In the genomic region with DNA sequence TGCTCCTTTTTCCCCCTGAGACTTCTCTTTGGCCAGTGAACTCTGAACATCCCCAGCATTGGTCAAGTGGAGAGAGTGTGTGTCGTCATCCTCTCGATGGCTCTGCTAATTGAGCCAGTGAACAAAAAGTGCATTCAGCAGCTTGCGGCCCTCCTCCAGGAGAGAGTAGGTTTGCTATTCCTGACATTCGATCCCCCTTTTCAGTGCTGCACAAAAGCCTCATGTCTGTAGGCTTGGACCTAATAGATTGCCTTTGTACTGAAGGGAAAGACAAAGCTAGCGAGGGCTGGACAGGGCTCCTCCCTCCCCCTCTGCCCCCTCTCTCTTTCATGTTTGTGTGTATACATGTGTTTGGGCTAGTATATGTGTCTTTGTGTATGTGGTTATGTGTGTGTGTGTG, we compare ENCODE assay signal across 12 mouse cellular contexts.
DNase-seq lines count a peak whose midpoint lies in the region; ATAC-seq and TF ChIP-seq lines count a peak whose summit lies in the region.
"Had no signal": no experiment of that assay in that cellular context is flagged by ENCODE, and none has a peak within 500 bp of the region (broad histone marks: within the 10 kb centered on the region; RNA-seq: fewer than 3 reads in every experiment).

No protein-coding gene starts in this region.

- H3K9me3 ChIP-seq in hindbrain, embryonic 10.5 days = no peaks in the 10 kb centered on the region
- no peaks in the 10 kb centered on the region for H3K9me3 ChIP-seq in hindbrain, embryonic 14.5 days (ENCODE audit: control insufficient read depth, low read length)
- no peaks in the 10 kb centered on the region for H3K9me3 ChIP-seq in forebrain, embryonic 14.5 days (replicated peaks; ENCODE audit: control insufficient read depth, low read length)
- H3K9me3 ChIP-seq in limb, embryonic 12.5 days = no peaks in the 10 kb centered on the region
- H3K9me3 ChIP-seq: heart, embryonic 10.5 days; liver, embryonic 12.5 days had no signal

- DNase-seq in hindbrain, embryonic 10.5 days (ENCODE audit: low spot score) = peak; percentile 70
- no peak for DNase-seq in hindbrain, embryonic 14.5 days (ENCODE audit: low spot score)
- DNase-seq in brain, embryonic 14.5 days (ENCODE audit: low read depth) = peak; percentile 82
- DNase-seq in forebrain, embryonic 14.5 days (ENCODE audit: low spot score) = peak; percentile 64
- DNase-seq in layer of hippocampus, adult 9-11 months = no peak
- no peak for DNase-seq in urinary bladder, postnatal 25 days (ENCODE audit: low spot score)

- H3K27me3 ChIP-seq in hindbrain, embryonic 10.5 days (ENCODE audit: insufficient read depth, poor library complexity, severe bottlenecking) = peaks cover 26% of the 10 kb centered on the region
- no peaks in the 10 kb centered on the region for H3K27me3 ChIP-seq in hindbrain, embryonic 14.5 days (ENCODE audit: control insufficient read depth, insufficient read depth, low read length)
- peaks cover 11% of the 10 kb centered on the region; the same call in 1 of the 2 replicates for H3K27me3 ChIP-seq in forebrain, embryonic 14.5 days (replicated peaks; ENCODE audit: control insufficient read depth, insufficient read depth, low read length)
- H3K27me3 ChIP-seq in limb, embryonic 12.5 days = no peaks in the 10 kb centered on the region
- H3K27me3 ChIP-seq: liver, embryonic 12.5 days had no signal

- no peak overlapping the region for H3K4me2 ChIP-seq in hindbrain, embryonic 14.5 days (replicated peaks)
- H3K4me2 ChIP-seq in forebrain, embryonic 14.5 days (ENCODE audit: low read length) = 0 out of 2 replicates have a peak overlapping the region, but pooled peaks have one; percentile 14
- H3K4me2 ChIP-seq in limb, embryonic 12.5 days = no peak overlapping the region
- H3K4me2 ChIP-seq: liver, embryonic 12.5 days had no signal

- ATAC-seq in hindbrain, embryonic 14.5 days (ENCODE audit: low FRiP score) = no peak; the same call in 1 of the 2 replicates
- peak; percentile 47 for ATAC-seq in forebrain, embryonic 14.5 days
- 0 out of 2 replicates have a peak, but pooled peaks have one; percentile 11 for ATAC-seq in limb, embryonic 12.5 days (ENCODE audit: insufficient number of reproducible peaks, insufficient read depth, low FRiP score, low TSS enrichment, low read depth)
- no peak for ATAC-seq in megakaryocyte, adult 5-6 weeks (ENCODE audit: poor library complexity, severe bottlenecking)
- ATAC-seq: inflammation-experienced regulatory T-cells, adult 6 months; liver, embryonic 12.5 days had no signal

- peaks cover 99% of the 10 kb centered on the region for H3K4me1 ChIP-seq in hindbrain, embryonic 10.5 days (replicated peaks)
- peaks cover 52% of the 10 kb centered on the region for H3K4me1 ChIP-seq in hindbrain, embryonic 14.5 days (replicated peaks; ENCODE audit: control insufficient read depth, insufficient read depth, low read length)
- H3K4me1 ChIP-seq in forebrain, embryonic 14.5 days (ENCODE audit: control insufficient read depth, insufficient read depth, low read length) = peaks cover 14% of the 10 kb centered on the region
- H3K4me1 ChIP-seq in limb, embryonic 12.5 days (replicated peaks) = peaks cover 59% of the 10 kb centered on the region

- peak overlapping the region; percentile 81 for H3K27ac ChIP-seq in hindbrain, embryonic 10.5 days
- no peak overlapping the region for H3K27ac ChIP-seq in hindbrain, embryonic 14.5 days
- no peak overlapping the region for H3K27ac ChIP-seq in forebrain, embryonic 14.5 days (ENCODE audit: low read depth, low read length)
- peak overlapping the region; percentile 64 for H3K27ac ChIP-seq in limb, embryonic 12.5 days
- H3K27ac ChIP-seq: heart, embryonic 10.5 days; liver, embryonic 12.5 days; macrophage had no signal

- no peak for TF ChIP-seq POLR2A in brain, embryonic 14.5 days (IDR thresholded peaks at IDR 0.05; ENCODE audit: borderline replicate concordance, extremely low read depth, insufficient read depth, insufficient read length, poor library complexity, severe bottlenecking)

- no peak for TF ChIP-seq CTCF in brain, embryonic 14.5 days (IDR thresholded peaks at IDR 0.05; ENCODE audit: borderline replicate concordance, extremely low read depth, insufficient read depth, insufficient read length)

- H3K36me3 ChIP-seq in hindbrain, embryonic 10.5 days = no peaks in the 10 kb centered on the region
- H3K36me3 ChIP-seq in hindbrain, embryonic 14.5 days (replicated peaks; ENCODE audit: control insufficient read depth, insufficient read depth) = no peaks in the 10 kb centered on the region
- no peaks in the 10 kb centered on the region for H3K36me3 ChIP-seq in forebrain, embryonic 14.5 days (ENCODE audit: control insufficient read depth, insufficient read depth, low read length)
- H3K36me3 ChIP-seq in limb, embryonic 12.5 days = no peaks in the 10 kb centered on the region
- H3K36me3 ChIP-seq: heart, embryonic 10.5 days; liver, embryonic 12.5 days had no signal

- H3K9ac ChIP-seq in hindbrain, embryonic 14.5 days = no peak overlapping the region
- H3K9ac ChIP-seq in forebrain, embryonic 14.5 days (ENCODE audit: low read length) = no peak overlapping the region
- no peak overlapping the region for H3K9ac ChIP-seq in limb, embryonic 12.5 days (replicated peaks)
- H3K9ac ChIP-seq: liver, embryonic 12.5 days had no signal

- WGBS in hindbrain, embryonic 10.5 days = 13% methylated on average over 5 of the region's 5 CpGs
- WGBS in hindbrain, embryonic 14.5 days = 12% methylated on average over 5 of the region's 5 CpGs
- 2% methylated on average over 5 of the region's 5 CpGs for WGBS in forebrain, embryonic 14.5 days
- WGBS in limb, embryonic 12.5 days = 29% methylated on average over 5 of the region's 5 CpGs

- 0 out of 2 replicates have a peak overlapping the region, but pooled peaks have one; percentile 9 for H3K4me3 ChIP-seq in hindbrain, embryonic 10.5 days
- no peak overlapping the region for H3K4me3 ChIP-seq in hindbrain, embryonic 14.5 days (replicated peaks; ENCODE audit: low read length)
- no peak overlapping the region for H3K4me3 ChIP-seq in forebrain, embryonic 14.5 days (ENCODE audit: low read depth, low read length)
- no peak overlapping the region for H3K4me3 ChIP-seq in limb, embryonic 12.5 days (replicated peaks)
- H3K4me3 ChIP-seq: heart, embryonic 10.5 days; liver, embryonic 12.5 days had no signal

Comparison
In these comparisons a context has a peak if more than half of its experiments do, and no peak if none do; other contexts are left out.
1. DNase-seq: peak in hindbrain, embryonic 10.5 days (single experiment), brain, embryonic 14.5 days (single experiment) and forebrain, embryonic 14.5 days (single experiment); none in hindbrain, embryonic 14.5 days (single experiment), layer of hippocampus, adult 9-11 months (single experiment) and urinary bladder, postnatal 25 days (single experiment).
2. H3K27ac ChIP-seq: peak in hindbrain, embryonic 10.5 days (single experiment) and limb, embryonic 12.5 days (single experiment); none in hindbrain, embryonic 14.5 days (single experiment) and forebrain, embryonic 14.5 days (single experiment).
3. ATAC-seq: peak in forebrain, embryonic 14.5 days (single experiment) and limb, embryonic 12.5 days (single experiment); none in hindbrain, embryonic 14.5 days (single experiment) and megakaryocyte, adult 5-6 weeks (single experiment).